Mouse (Mus musculus) kidney, adult 2 months (tissue): ENCODE measurements at regions not wholly inside any gene's neighbourhood (a gene's known extent, or its start where the extent isn't known, plus 50 kb on each side); places are given as distances from the start of the nearest gene placed in this dataset.

Experiments used
- DNase-seq: peaks from one replicate; pipeline ENCODE4 v3.0.0; 2021
- H3K27ac ChIP-seq: fragments of 200-500 bp; 2 replicates; pipeline ENCODE4 v1.5.1; 2012; ENCODE audit warnings: low read depth, low read length, control low read depth, inconsistent platforms; ENCODE audit not compliant: insufficient read depth
- H3K27me3 ChIP-seq: fragments of 200-500 bp; replicated peaks from 2 replicates; pipeline ENCODE4 v1.6.1; 2012; ENCODE audit warnings: mild to moderate bottlenecking, moderate library complexity, low read length, inconsistent platforms; ENCODE audit not compliant: control insufficient read depth, insufficient read depth
- H3K36me3 ChIP-seq: fragments of 200-500 bp; 2 replicates; pipeline ENCODE4 v1.6.1; 2012; ENCODE audit warnings: mild to moderate bottlenecking, moderate library complexity, low read length, inconsistent platforms; ENCODE audit not compliant: control insufficient read depth, insufficient read depth
- H3K4me1 ChIP-seq: fragments of 200-500 bp; 2 replicates; pipeline ENCODE4 v1.6.1; 2011; ENCODE audit warnings: low read length; ENCODE audit not compliant: control insufficient read depth, insufficient read depth
- H3K4me3 ChIP-seq: fragments of 200-500 bp; 2 replicates; pipeline ENCODE4 v1.5.1; 2011; ENCODE audit warnings: mild to moderate bottlenecking, low read depth, low read length, control low read depth; ENCODE audit not compliant: insufficient read depth
- CTCF ChIP-seq: fragments of 200-500 bp; conservative IDR thresholded peaks from 2 replicates; pipeline ENCODE4 v1.5.1; 2011; ENCODE audit warnings: low read depth, mild to moderate bottlenecking, control low read depth, low read length, moderate library complexity, mixed read lengths; ENCODE audit not compliant: insufficient read depth, insufficient read length
- POLR2A ChIP-seq: fragments of 200-500 bp; IDR thresholded peaks from one replicate; pipeline ENCODE4 v1.6.1; 2011; ENCODE audit warnings: low read depth, low read length, control low read depth
- WGBS: fragments of 180-500 bp; shearing (Covaris S2); methylation state at CpG from one replicate; pipeline ENCODE4 v1.1.7; 2018; 5-methylcytosine and 5-hydroxymethylcytosine counted together

GRCm38 (mm10) chr4:35343751-35344150 is 117.8 kb upstream of the C9orf72 start:
- Histone ChIP-seq H3K27me3 (no peaks in the 10 kb centered on the region), H3K4me3 (no peak overlapping the region), H3K4me1 (no peaks in the 10 kb centered on the region), H3K27ac (no peak overlapping the region), H3K36me3 (no peaks in the 10 kb centered on the region)
- DNase-seq: no peak
- WGBS: 83% methylated on average over 1 of the region's 1 CpGs
- TF ChIP-seq CTCF (no peak), POLR2A (no peak)

GRCm38 (mm10) chr4:35331161-35331560 is 105.2 kb upstream of the C9orf72 start:
- 90% methylated on average over 1 of the region's 1 CpGs for WGBS
- Histone ChIP-seq H3K4me3 (no peak overlapping the region), H3K36me3 (no peaks in the 10 kb centered on the region), H3K27me3 (no peaks in the 10 kb centered on the region), H3K4me1 (no peaks in the 10 kb centered on the region), H3K27ac (no peak overlapping the region)
- no peak for DNase-seq
- TF ChIP-seq CTCF (no peak), POLR2A (no peak)

DNA sequence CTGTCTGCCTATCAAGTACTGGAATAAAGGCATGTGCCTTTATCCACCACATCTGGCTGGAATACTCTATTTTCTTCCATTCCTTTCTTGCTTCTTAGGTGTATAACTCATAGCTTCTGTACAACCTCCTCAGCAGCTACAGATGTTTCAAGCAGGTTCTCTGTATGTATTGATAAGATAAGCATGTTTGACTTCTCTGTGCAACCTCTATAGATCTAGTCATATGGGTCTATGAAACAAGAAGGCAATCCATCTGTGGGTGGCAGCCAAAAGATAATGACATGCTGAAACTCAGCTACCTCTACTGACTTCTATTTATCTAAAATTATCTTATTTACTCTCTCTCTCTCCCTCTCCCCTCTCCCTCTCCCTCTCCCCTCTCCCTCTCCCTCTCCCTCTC is 99.3 kb upstream of the C9orf72 start:
- Histone ChIP-seq H3K4me1 (no peaks in the 10 kb centered on the region), H3K27me3 (no peaks in the 10 kb centered on the region), H3K4me3 (no peak overlapping the region), H3K36me3 (no peaks in the 10 kb centered on the region), H3K27ac (no peak overlapping the region)
- no peak for DNase-seq
- no peak for TF ChIP-seq POLR2A
- no peak for TF ChIP-seq CTCF

DNA sequence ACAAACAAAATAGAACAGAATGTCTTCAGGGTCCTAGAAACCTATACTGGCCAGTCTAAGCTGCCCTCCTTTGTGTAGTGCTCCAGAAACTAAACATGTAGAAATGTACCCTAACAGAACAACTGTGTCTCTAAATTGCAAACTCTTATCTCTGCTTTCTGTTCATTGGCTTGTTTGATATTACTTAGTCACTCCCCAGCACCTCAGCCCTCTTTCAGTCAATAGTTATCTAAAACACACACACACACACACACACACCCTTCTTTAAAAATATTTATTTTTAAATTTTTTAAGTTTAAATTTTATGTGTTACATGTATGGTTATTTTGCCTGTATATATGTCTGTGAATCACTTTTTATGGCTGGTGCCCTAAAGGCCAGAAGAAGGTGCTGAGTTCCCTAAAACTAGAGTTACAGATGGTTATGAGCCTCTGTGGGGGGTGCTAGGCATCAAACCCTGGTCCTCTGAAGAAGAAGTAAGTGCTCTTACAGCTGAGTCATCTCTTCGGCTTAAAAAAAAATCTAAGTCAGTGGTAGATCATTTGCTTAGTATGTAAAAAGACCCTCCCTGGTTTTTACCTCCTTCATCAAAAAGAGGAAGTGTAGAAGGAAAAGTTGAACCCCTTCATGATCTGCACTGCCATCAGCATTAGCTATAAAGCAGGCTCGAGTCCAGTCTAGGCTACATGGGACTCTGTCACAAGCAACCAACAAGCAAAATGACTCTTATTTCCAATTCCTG is 96.6 kb upstream of the C9orf72 start:
- Histone ChIP-seq H3K27ac (no peak overlapping the region), H3K36me3 (no peaks in the 10 kb centered on the region), H3K4me1 (no peaks in the 10 kb centered on the region), H3K27me3 (no peaks in the 10 kb centered on the region), H3K4me3 (no peak overlapping the region)
- 84% methylated on average over 2 of the region's 2 CpGs for WGBS
- TF ChIP-seq POLR2A (no peak), CTCF (no peak)
- no peak for DNase-seq

- peak; percentile 74 for TF ChIP-seq CTCF
- no peak for TF ChIP-seq POLR2A
- 68% methylated on average over 5 of the region's 5 CpGs for WGBS
- Histone ChIP-seq H3K4me3 (no peak overlapping the region), H3K27ac (no peak overlapping the region), H3K4me1 (no peaks in the 10 kb centered on the region), H3K36me3 (no peaks in the 10 kb centered on the region), H3K27me3 (no peaks in the 10 kb centered on the region)
- DNase-seq: peak; percentile 68
Observed at GRCm38 (mm10) chr4:35310396-35310977, 84.5 kb upstream of the C9orf72 start.

GRCm38 (mm10) chr4:35308221-35308620 is 82.2 kb upstream of the C9orf72 start:
- Histone ChIP-seq H3K4me1 (no peaks in the 10 kb centered on the region), H3K27ac (no peak overlapping the region), H3K27me3 (no peaks in the 10 kb centered on the region), H3K4me3 (no peak overlapping the region), H3K36me3 (no peaks in the 10 kb centered on the region)
- 56% methylated on average over 5 of the region's 5 CpGs for WGBS
- TF ChIP-seq CTCF (peak; percentile 29; the same call in 1 of the 2 replicates), POLR2A (no peak)
- no peak for DNase-seq

DNA sequence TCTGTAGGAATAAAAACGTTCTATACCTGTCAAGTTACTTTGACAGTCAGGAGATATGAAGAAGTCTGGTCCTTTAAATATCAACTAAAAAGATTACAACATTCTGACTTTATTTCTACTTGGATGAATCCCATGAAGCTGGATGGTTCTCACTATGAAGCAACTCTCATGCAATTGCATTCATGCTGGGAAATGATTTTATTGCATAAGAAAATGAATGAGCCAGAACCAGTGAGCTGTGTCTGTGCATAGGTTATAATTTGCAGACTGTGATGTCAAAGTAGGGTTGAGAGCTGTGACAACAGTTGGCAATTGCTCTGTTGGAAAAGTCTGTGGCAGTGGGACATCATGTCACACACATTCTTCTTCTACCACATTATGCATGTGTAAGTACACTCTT is 79.2 kb upstream of the C9orf72 start:
- DNase-seq: no peak
- WGBS: 60% methylated on average over 1 of the region's 1 CpGs
- Histone ChIP-seq H3K27me3 (no peaks in the 10 kb centered on the region), H3K4me3 (no peak overlapping the region), H3K36me3 (no peaks in the 10 kb centered on the region), H3K4me1 (no peaks in the 10 kb centered on the region), H3K27ac (no peak overlapping the region)
- TF ChIP-seq POLR2A: no peak
- no peak for TF ChIP-seq CTCF
